Mouse (Mus musculus) frontal cortex, postnatal 25 days (tissue): ENCODE measurements around the gene Gm5108.

ENCODE experiments used
- DNase-seq, 2 experiments: peaks; one replicate each; pipeline ENCODE4 v3.0.0; 2022; ENCODE audit warnings: low spot score in 2 of 2

Gene Gm5108

GRCm38 (mm10) chr5:67941369-67941768, at the start of gene Gm5108:
TSS of gene Gm5108 (plus strand) at chr5:67941669.
- no peak for DNase-seq

- no peak for DNase-seq
These were observed 42.5 kb upstream of the Gm5108 start for GRCm38 (mm10) chr5:67898921-67899320.

GRCm38 (mm10) chr5:67904555-67904954, 36.9 kb upstream of the Gm5108 start:
- no peak for DNase-seq

GRCm38 (mm10) chr5:67930584-67930983, 10.9 kb upstream of the Gm5108 start:
- DNase-seq = no peak

- no peak for DNase-seq
These were observed 9.8 kb upstream of the Gm5108 start for GRCm38 (mm10) chr5:67931623-67932022.

- no peak for DNase-seq
These were observed 1.7 kb downstream of the Gm5108 start for GRCm38 (mm10) chr5:67943199-67943598.

- no peak for DNase-seq
These were observed 2.8 kb downstream of the Gm5108 start for GRCm38 (mm10) chr5:67944074-67944785.

GRCm38 (mm10) chr5:67946321-67946720, 4.9 kb downstream of the Gm5108 start, which contains the start of gene Gm21905:
TSS of gene Gm21905 (minus strand) at chr5:67946421.
- no peak for DNase-seq

GRCm38 (mm10) chr5:67947006-67947405, 5.5 kb downstream of the Gm5108 start:
- DNase-seq = no peak

GRCm38 (mm10) chr5:67948074-67948473, 6.6 kb downstream of the Gm5108 start:
- no peak for DNase-seq

GRCm38 (mm10) chr5:67954097-67954496, 12.6 kb downstream of the Gm5108 start:
- DNase-seq = no peak

- no peak for DNase-seq
These were observed 14.0 kb downstream of the Gm5108 start for GRCm38 (mm10) chr5:67955486-67955885.

GRCm38 (mm10) chr5:67961708-67962629, 20.5 kb downstream of the Gm5108 start:
- DNase-seq = peak in 1 of 2 experiments; percentile 11

- DNase-seq = no peak
These were observed 28.1 kb downstream of the Gm5108 start for GRCm38 (mm10) chr5:67969536-67969935.

- DNase-seq = no peak
These were observed 40.6 kb downstream of the Gm5108 start for GRCm38 (mm10) chr5:67981946-67982526.

- no peak for DNase-seq
These were observed 49.0 kb downstream of the Gm5108 start for GRCm38 (mm10) chr5:67990426-67990825.

- DNase-seq = no peak
These were observed 61.1 kb downstream of the Gm5108 start for GRCm38 (mm10) chr5:68002611-68003010.

GRCm38 (mm10) chr5:68003904-68004303, 62.4 kb downstream of the Gm5108 start:
- DNase-seq = no peak

- DNase-seq = no peak
These were observed 63.0 kb downstream of the Gm5108 start for GRCm38 (mm10) chr5:68004419-68004818.

- DNase-seq = no peak
These were observed 65.6 kb downstream of the Gm5108 start for GRCm38 (mm10) chr5:68007074-68007473.

- DNase-seq = no peak
These were observed 70.1 kb downstream of the Gm5108 start for GRCm38 (mm10) chr5:68011569-68011968.

GRCm38 (mm10) chr5:68012618-68013017, 71.1 kb downstream of the Gm5108 start:
- DNase-seq = peak; percentile 76 to 94
